Mouse (Mus musculus) thymus, adult 2 months (tissue): ENCODE measurements at regions not wholly inside any gene's neighbourhood (a gene's known extent, or its start where the extent isn't known, plus 50 kb on each side); places are given as distances from the start of the nearest gene placed in this dataset.

ENCODE experiments used
- CTCF ChIP-seq: fragments of 200-500 bp; IDR thresholded peaks from 2 replicates; pipeline ENCODE4 v1.5.1; 2012; ENCODE audit warnings: mild to moderate bottlenecking, control low read depth, low read length, moderate library complexity, borderline replicate concordance; ENCODE audit not compliant: control insufficient read depth, poor library complexity, insufficient read depth; ENCODE audit errors: extremely low read depth
- POLR2A ChIP-seq: fragments of 200-500 bp; IDR thresholded peaks from 2 replicates; pipeline ENCODE4 v1.6.1; 2012; ENCODE audit warnings: mild to moderate bottlenecking, low read length, control low read depth, moderate library complexity; ENCODE audit not compliant: control insufficient read depth, poor library complexity, insufficient read depth; ENCODE audit errors: extremely low read depth

- TF ChIP-seq POLR2A (no peak), CTCF (no peak)
These were observed 110.9 kb upstream of the Jarid2 start for GRCm38 (mm10) chr13:44618368-44618767.
